Mouse (Mus musculus): ENCODE data around the gene Terf2. TPM values are rescaled to one million over a fixed set of nuclear protein-coding genes. Genes with fewer than 3 reads are reported as not detected.

Terf2 gene
- total RNA-seq (2022) = 10 to 100 TPM; 20.6 to 38.9 (median 30.3) TPM

- peak; percentile 94 for DNase-seq
These were observed at the start of gene Terf2 for GRCm38 (mm10) chr8:107096366-107097036. Terf2 (minus strand) TSS chr8:107096547.

GRCm38 (mm10) chr8:107143501-107143900, 47.2 kb upstream of the Terf2 start:
- DNase-seq = no peak

GRCm38 (mm10) chr8:107142539-107142938, 46.2 kb upstream of the Terf2 start:
- DNase-seq = no peak

GRCm38 (mm10) chr8:107139704-107140470, 43.5 kb upstream of the Terf2 start:
- DNase-seq = peak; percentile 84

GRCm38 (mm10) chr8:107138338-107138737, 42.0 kb upstream of the Terf2 start:
- no peak for DNase-seq

- no peak for DNase-seq
These were observed 41.2 kb upstream of the Terf2 start for GRCm38 (mm10) chr8:107137591-107137990.

GRCm38 (mm10) chr8:107136003-107136612, 39.8 kb upstream of the Terf2 start:
- no peak for DNase-seq

GRCm38 (mm10) chr8:107133881-107134280, 37.5 kb upstream of the Terf2 start:
- peak; percentile 61 for DNase-seq

- DNase-seq = no peak
These were observed 36.5 kb upstream of the Terf2 start for GRCm38 (mm10) chr8:107132581-107133491.

GRCm38 (mm10) chr8:107130028-107130427, 33.7 kb upstream of the Terf2 start:
- DNase-seq = no peak

- peak; percentile 90 for DNase-seq
These were observed 33.1 kb upstream of the Terf2 start for GRCm38 (mm10) chr8:107129171-107130025.

GRCm38 (mm10) chr8:107124343-107124742, 28.0 kb upstream of the Terf2 start:
- no peak for DNase-seq

- DNase-seq = no peak
These were observed 26.8 kb upstream of the Terf2 start for GRCm38 (mm10) chr8:107123063-107123614.

GRCm38 (mm10) chr8:107121681-107122291, 25.4 kb upstream of the Terf2 start:
- DNase-seq = no peak

GRCm38 (mm10) chr8:107120806-107121205, 24.5 kb upstream of the Terf2 start:
- no peak for DNase-seq

GRCm38 (mm10) chr8:107119412-107119811, 23.1 kb upstream of the Terf2 start:
- DNase-seq = no peak

- peak; percentile 71 for DNase-seq
These were observed 22.5 kb upstream of the Terf2 start for GRCm38 (mm10) chr8:107118803-107119233.

- no peak for DNase-seq
These were observed 20.7 kb upstream of the Terf2 start for GRCm38 (mm10) chr8:107117019-107117418.

GRCm38 (mm10) chr8:107116023-107116422, 19.7 kb upstream of the Terf2 start:
- peak; percentile 74 for DNase-seq

GRCm38 (mm10) chr8:107115008-107115320, 18.6 kb upstream of the Terf2 start:
- DNase-seq = no peak

All from adrenal gland, adult 8-10 months (tissue).